Mouse (Mus musculus): ENCODE data around the gene Trabd2b. TPM values are rescaled to one million over a fixed set of nuclear protein-coding genes. Genes with fewer than 3 reads are reported as not detected.

The Trabd2b gene
- total and polyA plus RNA-seq, 3 experiments = 1.9 to 2.5 (median 2.4) TPM

GRCm38 (mm10) chr4:114442186-114442585 lies 35.7 kb downstream of the Trabd2b start:
- no peak for DNase-seq

- DNase-seq = no peak
These were observed 36.1 kb downstream of the Trabd2b start for GRCm38 (mm10) chr4:114442661-114443060.

DNA sequence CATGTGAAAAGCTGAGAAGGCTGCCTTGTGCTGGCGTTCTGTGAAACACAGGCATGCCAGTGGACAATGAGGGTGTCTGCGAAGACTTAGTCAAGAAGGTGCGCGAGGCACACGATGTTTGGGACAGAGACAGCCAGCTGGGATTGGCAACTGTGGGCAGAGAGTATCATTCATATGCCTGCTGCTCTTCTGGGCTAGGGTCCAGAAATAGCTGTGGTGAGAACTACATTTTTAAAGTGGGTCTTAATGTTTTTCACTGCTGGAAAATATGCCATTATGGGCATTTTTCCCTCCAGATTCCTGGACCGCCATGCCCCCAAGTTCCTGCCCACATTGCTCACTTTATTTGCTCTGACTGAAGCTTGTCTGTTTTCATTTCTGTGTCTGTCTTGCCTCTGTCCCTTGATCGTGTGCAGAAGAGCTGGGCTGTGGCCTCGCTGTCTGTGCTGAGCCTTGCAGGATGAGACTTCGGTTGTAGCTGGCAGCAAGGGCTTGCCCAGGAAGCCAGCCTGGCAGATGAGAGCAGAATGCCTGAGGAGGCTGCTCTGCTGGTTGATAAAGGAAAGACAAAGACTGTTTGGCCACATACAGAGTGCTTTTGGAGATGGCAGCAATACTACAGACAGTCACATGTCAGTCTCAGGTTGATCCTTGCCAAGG lies 42.0 kb downstream of the Trabd2b start:
- no peak for DNase-seq

- no peak for DNase-seq
These were observed 46.6 kb downstream of the Trabd2b start for GRCm38 (mm10) chr4:114453101-114453500.

- DNase-seq = no peak
These were observed 47.5 kb downstream of the Trabd2b start for GRCm38 (mm10) chr4:114454016-114454415.

GRCm38 (mm10) chr4:114454495-114455186 lies 48.1 kb downstream of the Trabd2b start:
- DNase-seq = no peak

- no peak for DNase-seq
These were observed 50.6 kb downstream of the Trabd2b start for GRCm38 (mm10) chr4:114457111-114457510.

- DNase-seq = peak; percentile 40
These were observed 53.1 kb downstream of the Trabd2b start for GRCm38 (mm10) chr4:114459591-114459990.

GRCm38 (mm10) chr4:114460401-114460800 lies 53.9 kb downstream of the Trabd2b start:
- DNase-seq = no peak

DNA sequence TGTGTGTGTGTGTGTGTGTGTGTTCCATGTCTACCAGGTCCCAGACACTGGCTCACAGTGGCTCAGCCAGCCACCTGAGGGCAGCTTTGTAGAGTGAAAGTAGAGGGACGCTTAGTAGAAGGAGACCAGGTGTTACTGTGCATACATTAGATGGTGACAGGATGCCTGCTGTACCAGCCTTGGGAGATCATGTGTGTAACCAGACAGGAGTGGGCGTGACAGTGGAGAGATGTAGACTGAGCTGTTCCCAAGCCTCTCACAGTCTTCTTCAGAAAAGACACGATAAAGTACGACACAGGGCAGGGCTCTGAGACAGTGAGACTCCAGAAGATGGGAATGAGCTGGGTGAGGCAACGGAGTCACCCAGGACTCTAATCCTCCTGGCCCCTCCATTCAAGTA lies 54.6 kb downstream of the Trabd2b start:
- no peak for DNase-seq

- DNase-seq = peak; percentile 56
These were observed 59.1 kb downstream of the Trabd2b start for GRCm38 (mm10) chr4:114465641-114466040.

GRCm38 (mm10) chr4:114467371-114468094 lies 61.0 kb downstream of the Trabd2b start:
- peak; percentile 51 for DNase-seq

DNA sequence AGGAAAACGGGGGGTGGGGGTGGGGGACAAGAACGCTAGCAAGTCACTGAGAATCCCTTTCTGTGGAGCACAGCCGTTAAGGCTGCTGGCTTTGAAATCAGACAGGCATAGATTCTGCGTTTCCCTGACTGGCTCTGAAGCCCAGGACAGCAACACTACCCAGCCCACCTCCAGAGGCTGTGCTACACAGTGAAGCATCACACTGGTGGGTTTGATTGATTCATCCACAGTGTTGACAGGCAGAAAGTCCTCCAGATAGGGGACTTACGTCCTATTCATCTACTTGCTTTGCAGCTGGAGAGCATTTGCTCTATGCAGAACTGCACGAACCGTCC lies 61.5 kb downstream of the Trabd2b start:
- DNase-seq = no peak

DNA sequence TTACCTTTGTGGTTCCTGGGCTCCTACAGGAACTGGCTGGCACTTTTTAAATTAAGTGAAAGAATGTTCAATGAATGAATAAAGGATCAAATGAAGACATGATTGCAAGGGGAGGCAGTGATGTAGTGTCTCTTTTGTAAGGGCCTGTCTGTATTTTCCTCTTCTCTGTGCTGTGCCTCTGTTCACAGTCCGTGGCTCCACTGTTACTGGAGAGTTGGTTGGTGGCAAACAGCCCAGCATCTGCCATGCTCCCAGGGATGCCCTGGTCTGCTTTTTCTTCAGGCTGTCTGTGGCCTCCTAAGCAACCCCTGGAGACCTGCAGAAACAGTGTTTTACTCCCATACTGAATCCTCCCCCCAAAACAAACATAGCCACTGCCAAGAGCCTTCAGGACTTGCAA lies 63.4 kb downstream of the Trabd2b start:
- DNase-seq = no peak

DNA sequence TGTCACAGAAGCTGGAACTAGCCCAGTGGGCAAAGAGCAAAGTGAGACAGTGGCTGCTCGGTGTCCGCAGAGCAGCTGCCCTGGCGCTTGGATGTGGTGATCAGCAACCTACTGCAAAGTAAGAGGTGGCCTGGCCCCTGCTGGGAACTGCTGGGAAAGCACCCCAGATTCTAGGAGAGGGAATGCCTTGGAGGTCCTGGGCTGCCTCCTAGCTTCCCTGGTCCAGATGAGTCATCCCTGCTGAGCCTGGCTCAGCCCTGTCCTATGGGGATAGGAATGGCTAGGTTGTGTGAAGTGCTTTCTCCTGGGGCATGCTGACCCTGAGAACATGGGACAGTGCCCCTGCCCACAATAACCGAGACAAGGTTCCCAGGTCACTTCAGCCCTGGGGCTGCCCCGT lies 65.6 kb downstream of the Trabd2b start:
- peak; percentile 48 for DNase-seq

DNA sequence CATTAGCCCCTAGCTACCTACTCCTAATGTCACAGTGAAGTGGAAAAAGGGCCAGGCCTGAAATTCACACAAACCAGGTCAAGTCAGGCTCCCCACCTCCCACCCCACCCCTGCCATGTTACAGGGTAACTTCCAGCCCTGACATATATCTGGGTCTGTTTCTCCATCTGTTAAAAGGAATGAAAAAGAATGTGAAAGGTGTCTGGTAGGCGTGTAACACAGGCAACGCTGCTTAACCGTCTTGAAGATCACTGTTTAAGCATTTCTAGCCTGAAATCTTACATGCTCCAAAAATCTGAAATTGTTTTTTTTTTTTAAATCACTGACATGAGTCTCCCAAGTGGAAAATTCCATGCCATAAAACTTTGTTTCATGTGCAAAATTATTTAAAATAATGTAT lies 69.8 kb downstream of the Trabd2b start:
- DNase-seq = no peak

DNA sequence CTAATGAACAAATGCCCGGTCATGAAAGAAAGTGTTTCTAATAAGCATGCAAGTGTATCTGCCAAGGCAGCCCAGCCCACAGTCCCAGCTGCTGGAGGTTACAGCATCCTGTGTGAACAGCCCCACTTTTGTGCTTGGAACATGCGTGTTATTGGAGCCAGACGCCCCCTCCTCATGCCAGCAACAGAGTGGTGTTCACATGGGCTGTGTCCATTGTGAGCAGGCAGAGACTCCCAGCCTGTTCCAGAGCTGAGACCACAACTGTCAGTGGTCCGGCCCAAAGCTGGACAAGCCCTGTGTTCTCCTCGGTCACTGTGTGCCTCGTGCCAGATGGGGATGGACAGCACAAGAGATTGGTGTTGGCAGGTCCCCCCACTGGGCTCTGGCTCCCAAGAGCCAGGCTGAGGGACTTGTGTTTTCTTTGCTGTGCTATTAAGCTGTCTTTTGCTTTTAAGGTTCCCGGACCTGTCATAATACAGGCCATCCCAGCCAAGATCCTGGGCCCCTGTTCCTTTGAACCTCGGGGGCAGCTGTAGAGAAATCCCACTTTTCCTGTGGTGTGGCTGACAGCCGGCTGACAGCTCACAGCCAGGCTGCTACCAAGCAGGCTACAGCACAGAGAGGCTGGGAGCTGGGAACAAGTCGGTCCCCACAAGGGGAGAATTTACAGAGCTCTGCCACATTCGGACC lies 70.7 kb downstream of the Trabd2b start:
- DNase-seq = no peak

GRCm38 (mm10) chr4:114481518-114481917 lies 75.0 kb downstream of the Trabd2b start:
- no peak for DNase-seq

- no peak for DNase-seq
These were observed 77.6 kb downstream of the Trabd2b start for GRCm38 (mm10) chr4:114484173-114484572.

- no peak for DNase-seq
These were observed 79.5 kb downstream of the Trabd2b start for GRCm38 (mm10) chr4:114485996-114486395.

DNA sequence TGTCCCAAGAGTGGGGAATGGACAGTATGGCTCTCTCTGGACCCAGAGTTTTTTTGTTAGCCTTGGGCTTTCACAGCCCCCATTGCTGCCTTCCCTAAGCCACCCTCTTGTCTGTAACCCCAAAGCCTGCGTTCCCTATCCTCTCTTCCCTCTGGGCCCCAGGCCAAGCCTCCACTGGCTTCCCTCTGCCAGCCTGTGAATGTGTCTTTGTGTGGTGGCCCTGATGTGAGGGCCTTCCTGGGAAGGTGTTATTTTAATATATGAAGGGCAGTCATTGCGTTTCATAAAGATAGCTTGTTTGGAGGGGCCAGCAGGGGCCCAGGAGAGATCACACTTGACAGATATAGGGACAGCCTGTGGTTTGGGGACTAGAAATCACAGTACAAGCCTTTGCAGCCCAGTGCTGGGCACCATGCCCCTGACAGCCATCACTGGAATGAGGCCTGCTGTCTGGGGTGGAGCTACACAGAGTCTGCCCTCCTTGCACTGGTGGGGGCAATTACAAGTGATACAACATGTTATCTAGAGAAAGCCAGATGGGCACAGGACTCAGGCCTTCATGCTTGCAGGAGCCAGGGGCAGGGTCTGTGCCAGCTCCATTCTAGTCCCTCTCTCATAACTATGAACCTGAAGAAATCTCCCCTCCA lies 80.5 kb downstream of the Trabd2b start:
- DNase-seq = no peak

GRCm38 (mm10) chr4:114487701-114488100 lies 81.2 kb downstream of the Trabd2b start:
- DNase-seq = no peak
